Mouse (Mus musculus) liver, postnatal 0 days (tissue): Measurements from ENCODE around the gene Snx25.
A peak's percentile ranks its signal among the peaks of the same experiment; 100 is the strongest.

Source experiments
- CTCF ChIP-seq: sonication (generic); IDR thresholded peaks from 2 replicates; pipeline ENCODE4 v1.5.1; 2016; ENCODE audit warnings: antibody characterized with exemption, low read depth
- EP300 ChIP-seq: IDR thresholded peaks from 2 replicates; pipeline ENCODE4 v1.6.1; 2016; ENCODE audit warnings: antibody characterized with exemption, low read depth, mild to moderate bottlenecking

DNA sequence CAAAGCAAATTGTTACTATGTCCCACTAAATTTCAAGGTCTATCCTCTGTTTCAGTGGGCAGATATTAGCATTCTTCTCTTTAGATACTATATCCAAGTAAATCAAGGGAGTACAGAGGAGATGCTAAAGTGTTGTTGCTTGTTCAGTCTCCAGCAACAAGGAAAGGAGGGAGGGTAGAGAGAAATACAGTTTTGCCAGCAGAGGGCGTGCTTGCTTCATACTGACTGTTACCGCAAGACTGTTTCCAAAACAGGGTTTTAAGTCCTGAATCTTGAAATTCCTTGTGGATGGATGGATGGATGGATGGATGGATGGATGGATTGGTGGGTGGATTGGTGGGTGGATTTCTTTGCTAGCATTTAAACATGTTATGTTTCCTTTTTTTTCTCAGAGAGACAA lies 33.4 kb upstream of the Snx25 start:
- no peak for TF ChIP-seq EP300
- TF ChIP-seq CTCF, result peak; percentile 87
